Mouse (Mus musculus) neural tube, embryonic 13.5 days (tissue): ENCODE measurements around the gene Galnt18. TPM values are rescaled to one million over a fixed set of nuclear protein-coding genes. Genes with fewer than 3 reads are reported as not detected.
A peak's percentile ranks its signal among the peaks of the same experiment; 100 is the strongest.

ENCODE experiments used
- ATAC-seq: fragments of 200-750 bp; cut with Nextera tagmentation; 2 replicates; pipeline ENCODE4 v1.8.0; 2017; ENCODE audit warnings: low read depth, mild to moderate bottlenecking, moderate TSS enrichment, moderate library complexity
- H3K27ac ChIP-seq: fragments of 300-500 bp; sonication (generic); replicated peaks from 2 replicates; pipeline ENCODE4 v1.5.1; 2015; ENCODE audit warnings: moderate library complexity, mild to moderate bottlenecking, inconsistent platforms
- H3K27me3 ChIP-seq: fragments of 300-500 bp; sonication (generic); 2 replicates; pipeline ENCODE4 v1.6.1; 2015; ENCODE audit warnings: mild to moderate bottlenecking, inconsistent platforms
- H3K36me3 ChIP-seq: fragments of 300-500 bp; sonication (generic); 2 replicates; pipeline ENCODE4 v1.6.1; 2015; ENCODE audit warnings: mild to moderate bottlenecking, inconsistent platforms
- H3K4me1 ChIP-seq: fragments of 300-500 bp; sonication (generic); replicated peaks from 2 replicates; pipeline ENCODE4 v1.6.1; 2015; ENCODE audit warnings: inconsistent platforms
- H3K4me2 ChIP-seq: fragments of 300-500 bp; sonication (generic); 2 replicates; pipeline ENCODE4 v1.6.1; 2015; ENCODE audit warnings: inconsistent platforms, mild to moderate bottlenecking, moderate library complexity
- H3K4me3 ChIP-seq: fragments of 300-500 bp; sonication (generic); 2 replicates; pipeline ENCODE4 v1.5.1; 2015; ENCODE audit warnings: mild to moderate bottlenecking, inconsistent platforms
- H3K9ac ChIP-seq: fragments of 300-500 bp; sonication (generic); 2 replicates; pipeline ENCODE4 v1.6.1; 2015; ENCODE audit warnings: moderate library complexity, mild to moderate bottlenecking, inconsistent platforms
- H3K9me3 ChIP-seq: fragments of 300-500 bp; sonication (generic); 2 replicates; pipeline ENCODE4 v1.6.1; 2016; ENCODE audit warnings: inconsistent platforms
- WGBS: fragments of 180-500 bp; shearing (Covaris S2); methylation state at CpG from one replicate; pipeline ENCODE4 v1.1.7; 2015; 5-methylcytosine and 5-hydroxymethylcytosine counted together
- polyA plus RNA-seq: library from polyadenylated mRNA; unstranded; fragments of >200 nt; fragmentation: Nextera tagmentation; extraction: Ambion mirVana; gene quantifications from 2 replicates; pipeline ENCODE4 v1.2.1, GENCODE M21; 2015

Galnt18 gene
- polyA plus RNA-seq, 1 experiment from 2014 or later: 10.0 TPM

GRCm38 (mm10) chr7:111655002-111655401 lies 124.8 kb downstream of the Galnt18 start:
- no peak overlapping the region for H3K9ac ChIP-seq
- H3K4me3 ChIP-seq: no peak overlapping the region
- H3K27ac ChIP-seq: no peak overlapping the region
- 83% methylated on average over 8 of the region's 8 CpGs for WGBS
- no peaks in the 10 kb centered on the region for H3K9me3 ChIP-seq
- H3K4me2 ChIP-seq: no peak overlapping the region
- no peaks in the 10 kb centered on the region for H3K36me3 ChIP-seq
- ATAC-seq: no peak
- H3K27me3 ChIP-seq: no peaks in the 10 kb centered on the region
- H3K4me1 ChIP-seq: no peaks in the 10 kb centered on the region

- no peaks in the 10 kb centered on the region for H3K36me3 ChIP-seq
- no peak overlapping the region for H3K4me2 ChIP-seq
- no peaks in the 10 kb centered on the region for H3K27me3 ChIP-seq
- no peak overlapping the region for H3K4me3 ChIP-seq
- no peak overlapping the region for H3K27ac ChIP-seq
- H3K4me1 ChIP-seq: no peaks in the 10 kb centered on the region
- no peak overlapping the region for H3K9ac ChIP-seq
- no peaks in the 10 kb centered on the region for H3K9me3 ChIP-seq
- ATAC-seq: no peak
These were observed 125.3 kb downstream of the Galnt18 start for GRCm38 (mm10) chr7:111654526-111654925.

- H3K27ac ChIP-seq: no peak overlapping the region
- no peaks in the 10 kb centered on the region for H3K9me3 ChIP-seq
- H3K4me2 ChIP-seq: no peak overlapping the region
- H3K4me3 ChIP-seq: no peak overlapping the region
- H3K36me3 ChIP-seq: no peaks in the 10 kb centered on the region
- no peaks in the 10 kb centered on the region for H3K27me3 ChIP-seq
- H3K4me1 ChIP-seq: no peaks in the 10 kb centered on the region
- no peak for ATAC-seq
- no peak overlapping the region for H3K9ac ChIP-seq
These were observed 135.4 kb downstream of the Galnt18 start for GRCm38 (mm10) chr7:111644362-111644761.

GRCm38 (mm10) chr7:111638899-111639298 lies 140.9 kb downstream of the Galnt18 start:
- Histone ChIP-seq H3K9ac (no peak overlapping the region), H3K36me3 (no peaks in the 10 kb centered on the region), H3K4me1 (peaks cover 16% of the 10 kb centered on the region), H3K4me2 (no peak overlapping the region), H3K4me3 (no peak overlapping the region), H3K27ac (peak overlapping the region; percentile 39; the same call in 1 of the 2 replicates), H3K27me3 (no peaks in the 10 kb centered on the region), H3K9me3 (no peaks in the 10 kb centered on the region)
- no peak for ATAC-seq
- 67% methylated on average over 2 of the region's 2 CpGs for WGBS

- H3K36me3 ChIP-seq: no peaks in the 10 kb centered on the region
- peak overlapping the region; percentile 39; the same call in 1 of the 2 replicates for H3K27ac ChIP-seq
- 73% methylated on average over 5 of the region's 5 CpGs for WGBS
- H3K9ac ChIP-seq: no peak overlapping the region
- H3K9me3 ChIP-seq: no peaks in the 10 kb centered on the region
- no peak overlapping the region for H3K4me3 ChIP-seq
- H3K27me3 ChIP-seq: no peaks in the 10 kb centered on the region
- H3K4me2 ChIP-seq: no peak overlapping the region
- H3K4me1 ChIP-seq: peaks cover 16% of the 10 kb centered on the region
- ATAC-seq: no peak; the same call in 1 of the 2 replicates
These were observed 141.3 kb downstream of the Galnt18 start for GRCm38 (mm10) chr7:111638465-111638864.

- Histone ChIP-seq H3K27me3 (no peaks in the 10 kb centered on the region), H3K4me3 (no peak overlapping the region), H3K9me3 (no peaks in the 10 kb centered on the region), H3K4me2 (no peak overlapping the region), H3K9ac (no peak overlapping the region), H3K27ac (peak overlapping the region; percentile 39; the same call in 1 of the 2 replicates), H3K4me1 (peaks cover 16% of the 10 kb centered on the region), H3K36me3 (no peaks in the 10 kb centered on the region)
- WGBS: 49% methylated on average over 2 of the region's 2 CpGs
- ATAC-seq: peak; percentile 82
These were observed 141.8 kb downstream of the Galnt18 start for GRCm38 (mm10) chr7:111637866-111638448.

- Histone ChIP-seq H3K9me3 (no peaks in the 10 kb centered on the region), H3K9ac (no peak overlapping the region), H3K36me3 (no peaks in the 10 kb centered on the region), H3K27ac (no peak overlapping the region), H3K4me3 (no peak overlapping the region), H3K4me2 (no peak overlapping the region), H3K27me3 (no peaks in the 10 kb centered on the region), H3K4me1 (peaks cover 16% of the 10 kb centered on the region)
- WGBS: 71% methylated on average over 5 of the region's 5 CpGs
- no peak for ATAC-seq
These were observed 143.3 kb downstream of the Galnt18 start for GRCm38 (mm10) chr7:111636503-111636902.

- 82% methylated on average over 4 of the region's 4 CpGs for WGBS
- H3K4me1 ChIP-seq: no peaks in the 10 kb centered on the region
- H3K9ac ChIP-seq: no peak overlapping the region
- no peak for ATAC-seq
- no peaks in the 10 kb centered on the region for H3K9me3 ChIP-seq
- no peaks in the 10 kb centered on the region for H3K36me3 ChIP-seq
- H3K27ac ChIP-seq: no peak overlapping the region
- no peaks in the 10 kb centered on the region for H3K27me3 ChIP-seq
- no peak overlapping the region for H3K4me2 ChIP-seq
- no peak overlapping the region for H3K4me3 ChIP-seq
These were observed 148.5 kb downstream of the Galnt18 start for GRCm38 (mm10) chr7:111631265-111631664.

GRCm38 (mm10) chr7:111626232-111626631 lies 153.5 kb downstream of the Galnt18 start:
- H3K36me3 ChIP-seq: no peaks in the 10 kb centered on the region
- H3K9me3 ChIP-seq: no peaks in the 10 kb centered on the region
- H3K27ac ChIP-seq: no peak overlapping the region
- no peaks in the 10 kb centered on the region for H3K27me3 ChIP-seq
- H3K9ac ChIP-seq: no peak overlapping the region
- no peak overlapping the region for H3K4me2 ChIP-seq
- H3K4me3 ChIP-seq: no peak overlapping the region
- WGBS: 76% methylated on average over 2 of the region's 2 CpGs
- ATAC-seq: no peak
- H3K4me1 ChIP-seq: no peaks in the 10 kb centered on the region

GRCm38 (mm10) chr7:111625736-111626135 lies 154.0 kb downstream of the Galnt18 start:
- no peaks in the 10 kb centered on the region for H3K9me3 ChIP-seq
- H3K4me2 ChIP-seq: no peak overlapping the region
- H3K4me1 ChIP-seq: no peaks in the 10 kb centered on the region
- no peaks in the 10 kb centered on the region for H3K36me3 ChIP-seq
- H3K27ac ChIP-seq: no peak overlapping the region
- no peak overlapping the region for H3K4me3 ChIP-seq
- no peak overlapping the region for H3K9ac ChIP-seq
- no peak for ATAC-seq
- 76% methylated on average over 5 of the region's 5 CpGs for WGBS
- H3K27me3 ChIP-seq: no peaks in the 10 kb centered on the region

- H3K4me3 ChIP-seq: no peak overlapping the region
- ATAC-seq: no peak
- 68% methylated on average over 16 of the region's 16 CpGs for WGBS
These were observed 163.4 kb downstream of the Galnt18 start for GRCm38 (mm10) chr7:111616231-111616937.

GRCm38 (mm10) chr7:111614471-111614870 lies 165.3 kb downstream of the Galnt18 start:
- no peaks in the 10 kb centered on the region for H3K9me3 ChIP-seq
- WGBS: 86% methylated on average over 1 of the region's 1 CpGs
- no peaks in the 10 kb centered on the region for H3K36me3 ChIP-seq
- ATAC-seq: no peak
- no peak overlapping the region for H3K27ac ChIP-seq
- H3K27me3 ChIP-seq: no peaks in the 10 kb centered on the region
- no peaks in the 10 kb centered on the region for H3K4me1 ChIP-seq
- no peak overlapping the region for H3K9ac ChIP-seq
- no peak overlapping the region for H3K4me3 ChIP-seq
- H3K4me2 ChIP-seq: no peak overlapping the region

More at GRCm38 (mm10) chr7:111616231-111616937, 163.4 kb downstream of the Galnt18 start:
- Histone ChIP-seq H3K9me3 (no peaks in the 10 kb centered on the region), H3K27ac (no peak overlapping the region), H3K9ac (no peak overlapping the region), H3K4me2 (no peak overlapping the region), H3K4me1 (no peaks in the 10 kb centered on the region), H3K27me3 (no peaks in the 10 kb centered on the region), H3K36me3 (no peaks in the 10 kb centered on the region)

GRCm38 (mm10) chr7:111607476-111607875 lies 172.3 kb downstream of the Galnt18 start:
- Histone ChIP-seq H3K36me3 (no peaks in the 10 kb centered on the region), H3K9ac (no peak overlapping the region), H3K4me1 (no peaks in the 10 kb centered on the region), H3K4me3 (no peak overlapping the region), H3K9me3 (no peaks in the 10 kb centered on the region), H3K27ac (no peak overlapping the region), H3K4me2 (no peak overlapping the region), H3K27me3 (no peaks in the 10 kb centered on the region)
- no peak for ATAC-seq
- WGBS: 86% methylated on average over 2 of the region's 2 CpGs
